Mouse (Mus musculus) MEL (cell line): ENCODE results near the gene Pitpnm3. TPM values are rescaled to one million over a fixed set of nuclear protein-coding genes. Genes with fewer than 3 reads are reported as not detected.

ENCODE experiments used
- DNase-seq: peaks from one replicate; pipeline ENCODE4 v3.0.0; 2011; ENCODE audit warnings: low read depth, low spot score
- H3K27ac ChIP-seq: 2 replicates; pipeline ENCODE4 v1.5.1; 2012; ENCODE audit warnings: low read depth, mild to moderate bottlenecking, control low read depth, low read length, moderate library complexity; ENCODE audit not compliant: control insufficient read depth
- H3K27me3 ChIP-seq, 2 experiments: fragments of 150-350 bp in 1 of 2; sonication (generic) in 1 of 2; 2 replicates each; pipeline ENCODE4 v1.6.1; 2012; ENCODE audit warnings: low read length in 2 of 2, mild to moderate bottlenecking in 2 of 2, improper control_type of control experiment in 1 of 2, moderate library complexity in 1 of 2; ENCODE audit not compliant: insufficient read depth in 2 of 2, control insufficient read depth in 1 of 2
- H3K36me3 ChIP-seq, 2 experiments: 2 replicates each; pipeline ENCODE4 v1.6.1; 2012 to 2014; ENCODE audit warnings: low read length in 2 of 2, improper control_type of control experiment in 1 of 2, inconsistent platforms in 1 of 2, mild to moderate bottlenecking in 1 of 2; ENCODE audit not compliant: insufficient read depth in 2 of 2, control insufficient read depth in 1 of 2
- H3K4me1 ChIP-seq, 2 experiments: fragments of 150-350 bp in 1 of 2; sonication (generic) in 1 of 2; 2 replicates each; pipeline ENCODE4 v1.6.1; 2012; ENCODE audit warnings: low read length in 2 of 2, improper control_type of control experiment in 1 of 2, mild to moderate bottlenecking in 1 of 2; ENCODE audit not compliant: insufficient read depth in 2 of 2, control insufficient read depth in 1 of 2
- H3K4me3 ChIP-seq, 2 experiments: fragments of 150-350 bp in 1 of 2; sonication (generic) in 1 of 2; 2 replicates each; pipeline ENCODE4 v1.5.1; 2012; ENCODE audit warnings: low read depth in 2 of 2, low read length in 2 of 2, mild to moderate bottlenecking in 2 of 2, moderate library complexity in 2 of 2, control low read depth in 1 of 2, improper control_type of control experiment in 1 of 2; ENCODE audit not compliant: control insufficient read depth in 1 of 2, insufficient read depth in 1 of 2
- H3K79me2 ChIP-seq: 2 replicates; pipeline ENCODE4 v1.6.1; 2012; ENCODE audit warnings: mild to moderate bottlenecking, low read length, moderate library complexity; ENCODE audit not compliant: control insufficient read depth, poor library complexity, insufficient read depth
- H3K9ac ChIP-seq: 2 replicates; pipeline ENCODE4 v1.6.1; 2012; ENCODE audit warnings: low read depth, mild to moderate bottlenecking, control low read depth, low read length, moderate library complexity; ENCODE audit not compliant: control insufficient read depth, poor library complexity, severe bottlenecking
- H3K9me3 ChIP-seq: fragments of 150-350 bp; sonication (generic); replicated peaks from 2 replicates; pipeline ENCODE4 v1.6.1; 2012; ENCODE audit warnings: mild to moderate bottlenecking, low read length, improper control_type of control experiment, moderate library complexity; ENCODE audit not compliant: insufficient read depth
- CHD1 ChIP-seq: IDR thresholded peaks from 2 replicates; pipeline ENCODE4 v1.6.1; 2012; ENCODE audit warnings: low read depth, mild to moderate bottlenecking, inconsistent platforms, low read length, improper control_type of control experiment
- CHD2 ChIP-seq: IDR thresholded peaks from 2 replicates; pipeline ENCODE4 v1.6.1; 2011; ENCODE audit warnings: low read length, improper control_type of control experiment
- EP300 ChIP-seq, 2 experiments: IDR thresholded peaks; 2 replicates each; pipeline ENCODE4 v1.6.1; 2011; ENCODE audit warnings: improper control_type of control experiment in 2 of 2, low read length in 2 of 2, low read depth in 1 of 2, mild to moderate bottlenecking in 1 of 2
- HCFC1 ChIP-seq: IDR thresholded peaks from 2 replicates; pipeline ENCODE4 v1.6.1; 2012; ENCODE audit warnings: low read depth, mild to moderate bottlenecking, inconsistent platforms, low read length, improper control_type of control experiment, moderate library complexity
- JUND ChIP-seq: IDR thresholded peaks from 2 replicates; pipeline ENCODE4 v1.6.1; 2011; ENCODE audit warnings: low read depth, mild to moderate bottlenecking, improper control_type of control experiment, low read length
- MAFK ChIP-seq: IDR thresholded peaks from 2 replicates; pipeline ENCODE4 v1.6.1; 2011; ENCODE audit warnings: low read depth, mild to moderate bottlenecking, low read length, improper control_type of control experiment, borderline replicate concordance
- MAX ChIP-seq: IDR thresholded peaks from 2 replicates; pipeline ENCODE4 v1.6.1; 2011; ENCODE audit warnings: low read length, improper control_type of control experiment
- MAZ ChIP-seq: IDR thresholded peaks from 2 replicates; pipeline ENCODE4 v1.6.1; 2012; ENCODE audit warnings: low read depth, mild to moderate bottlenecking, inconsistent platforms, low read length, improper control_type of control experiment
- MXI1 ChIP-seq: IDR thresholded peaks from 2 replicates; pipeline ENCODE4 v1.6.1; 2011; ENCODE audit warnings: mild to moderate bottlenecking, low read depth, low read length, improper control_type of control experiment
- MYC ChIP-seq: IDR thresholded peaks from 2 replicates; pipeline ENCODE4 v1.6.1; 2011; ENCODE audit warnings: low read depth, mild to moderate bottlenecking, low read length, improper control_type of control experiment, moderate library complexity
- NRF1 ChIP-seq: IDR thresholded peaks from 2 replicates; pipeline ENCODE4 v1.6.1; 2014; ENCODE audit warnings: low read depth, mild to moderate bottlenecking, inconsistent platforms, low read length, improper control_type of control experiment, moderate library complexity; ENCODE audit not compliant: poor library complexity, insufficient read depth, severe bottlenecking
- RAD21 ChIP-seq: IDR thresholded peaks from 2 replicates; pipeline ENCODE4 v1.6.1; 2011; ENCODE audit warnings: mild to moderate bottlenecking, low read depth, low read length, improper control_type of control experiment
- RCOR1 ChIP-seq: IDR thresholded peaks from 2 replicates; pipeline ENCODE4 v1.6.1; 2012; ENCODE audit warnings: low read depth, mild to moderate bottlenecking, inconsistent platforms, low read length, improper control_type of control experiment
- SIN3A ChIP-seq: IDR thresholded peaks from 2 replicates; pipeline ENCODE4 v1.6.1; 2012; ENCODE audit warnings: low read length, improper control_type of control experiment, inconsistent platforms
- SMC3 ChIP-seq: IDR thresholded peaks from 2 replicates; pipeline ENCODE4 v1.6.1; 2011; ENCODE audit warnings: low read depth, low read length, improper control_type of control experiment
- TAL1 ChIP-seq: IDR thresholded peaks from 2 replicates; pipeline ENCODE4 v1.6.1; 2012; ENCODE audit warnings: mild to moderate bottlenecking, inconsistent platforms, low read length, moderate library complexity, mixed read lengths
- TCF12 ChIP-seq: IDR thresholded peaks from 2 replicates; pipeline ENCODE4 v1.6.1; 2014; ENCODE audit warnings: low read depth, mild to moderate bottlenecking, inconsistent platforms, low read length, improper control_type of control experiment, moderate library complexity
- USF1 ChIP-seq: IDR thresholded peaks from 2 replicates; pipeline ENCODE4 v1.6.1; 2014; ENCODE audit warnings: low read depth, mild to moderate bottlenecking, inconsistent platforms, low read length, improper control_type of control experiment, moderate library complexity
- ZC3H11A ChIP-seq: IDR thresholded peaks from 2 replicates; pipeline ENCODE4 v1.6.1; 2012; ENCODE audit warnings: low read depth, mild to moderate bottlenecking, inconsistent platforms, low read length, improper control_type of control experiment
- ZMIZ1 ChIP-seq: IDR thresholded peaks from 2 replicates; pipeline ENCODE4 v1.6.1; 2012; ENCODE audit warnings: low read depth, mild to moderate bottlenecking, inconsistent platforms, low read length, improper control_type of control experiment, moderate library complexity
- polyA plus RNA-seq, 2 experiments: library from polyadenylated mRNA; stranded (reverse) in 1 of 2; unstranded in 1 of 2; fragments of >175 nt in 1 of 2; fragments of >200 nt in 1 of 2; gene quantifications; 2 replicates each; pipeline versions ENCODE4 v1.2.1 to v1.2.4; 2012; ENCODE audit warnings: low replicate concordance in 2 of 2, low read depth in 1 of 2; ENCODE audit not compliant: insufficient read length in 2 of 2, insufficient read depth in 1 of 2, missing spikeins in 1 of 2
- total RNA-seq: library from RNA; depleted of rRNA; stranded (reverse); fragments of 300-350 nt; gene quantifications from 2 replicates; pipeline ENCODE4 v1.2.3, GENCODE M21; 2012

Gene Pitpnm3
- total and polyA plus RNA-seq, 3 experiments, result 0.24 TPM; not detected in 2

DNA sequence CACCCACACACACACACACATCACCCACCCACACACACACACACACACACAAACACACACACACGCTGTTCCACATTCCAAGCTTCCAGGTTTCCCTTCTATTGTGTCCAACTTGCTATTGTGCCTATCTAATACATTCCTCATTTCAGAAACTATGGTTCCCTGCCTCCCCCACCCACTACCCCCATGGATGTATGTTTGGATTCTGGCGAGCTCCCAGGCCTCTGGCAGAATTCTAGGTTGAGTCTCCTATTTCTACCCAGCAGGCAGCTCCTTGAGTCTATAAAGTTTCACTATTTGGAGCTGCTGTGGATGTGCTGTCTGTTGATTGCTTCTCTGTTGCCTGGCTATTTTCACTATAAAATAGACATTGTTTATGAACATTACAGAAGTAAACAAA lies 21.0 kb upstream of the Pitpnm3 start:
- Histone ChIP-seq H3K36me3 (peaks cover 0 to 3% of the 10 kb centered on the region in 2 experiments; a peak in 1 of 4 replicates), H3K9me3 (no peaks in the 10 kb centered on the region), H3K27ac (no peak overlapping the region), H3K79me2 (no peaks in the 10 kb centered on the region), H3K4me3 (no peak overlapping the region), H3K9ac (no peak overlapping the region), H3K27me3 (no peaks in the 10 kb centered on the region), H3K4me1 (no peaks in the 10 kb centered on the region)
- no peak for DNase-seq
- no peak for TF ChIP-seq MXI1
- no peak for TF ChIP-seq ZMIZ1
- TF ChIP-seq SIN3A, result no peak
- TF ChIP-seq RAD21, result no peak
- no peak for TF ChIP-seq MYC
- TF ChIP-seq JUND, result no peak
- TF ChIP-seq TCF12, result no peak
- TF ChIP-seq HCFC1, result no peak
- TF ChIP-seq USF1, result no peak
- TF ChIP-seq CHD1, result no peak
- TF ChIP-seq CHD2, result no peak
- TF ChIP-seq MAZ, result no peak
- no peak for TF ChIP-seq TAL1
- TF ChIP-seq EP300 (IDR thresholded peaks at IDR 0.05; ENCODE audit: low read depth in 1 of 2, low read length in 2 of 2), result no peak
- TF ChIP-seq MAFK, result no peak
- TF ChIP-seq NRF1, result no peak
- no peak for TF ChIP-seq MAX
- TF ChIP-seq ZC3H11A, result no peak

DNA sequence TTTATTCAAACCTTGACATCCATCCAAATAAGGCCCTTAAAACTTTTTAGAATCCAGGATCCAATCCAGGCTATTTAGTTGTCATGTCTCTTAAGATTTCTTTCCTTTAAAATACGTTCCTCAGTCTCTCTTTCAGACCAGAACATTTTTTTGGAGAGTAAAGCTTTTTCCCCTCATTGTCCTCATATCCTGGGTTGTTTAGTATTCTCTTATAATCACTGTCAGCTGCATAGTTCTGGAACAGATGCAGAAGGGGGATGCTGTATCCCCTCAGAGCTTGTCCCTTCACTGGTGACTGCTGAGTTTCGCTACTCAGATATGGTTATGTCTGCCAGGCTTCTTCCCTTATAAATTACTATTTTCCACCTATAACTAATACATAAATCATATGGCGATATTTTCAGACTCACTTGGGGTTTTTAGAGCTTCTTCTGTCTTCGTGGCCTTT lies 20.4 kb upstream of the Pitpnm3 start:
- no peak for DNase-seq
- H3K9me3 ChIP-seq, result no peaks in the 10 kb centered on the region
- H3K79me2 ChIP-seq, result no peaks in the 10 kb centered on the region
- no peak overlapping the region for H3K27ac ChIP-seq
- H3K9ac ChIP-seq, result no peak overlapping the region
- TF ChIP-seq RCOR1, result no peak
- TF ChIP-seq ZC3H11A, result no peak
- no peak for TF ChIP-seq SMC3
- H3K4me3 ChIP-seq, result no peak overlapping the region
- no peaks in the 10 kb centered on the region for H3K27me3 ChIP-seq
- peaks cover 0 to 3% of the 10 kb centered on the region in 2 experiments; a peak in 1 of 4 replicates for H3K36me3 ChIP-seq
- H3K4me1 ChIP-seq, result no peaks in the 10 kb centered on the region
